Mouse (Mus musculus) thymus, postnatal 36 days (tissue): Measurements from ENCODE around the gene Hoxb1.

Source experiments
- DNase-seq, 2 experiments: peaks; one replicate each; pipeline ENCODE4 v3.0.0; 2022; ENCODE audit warnings: mixed read lengths in 2 of 2

Gene Hoxb1

GRCm38 (mm10) chr11:96351312-96351711 lies 14.2 kb upstream of the Hoxb1 start:
- no peak for DNase-seq

GRCm38 (mm10) chr11:96351831-96352230 lies 13.7 kb upstream of the Hoxb1 start:
- DNase-seq: no peak

GRCm38 (mm10) chr11:96352691-96353521 lies 12.6 kb upstream of the Hoxb1 start:
- peak in 1 of 2 experiments; percentile 6 for DNase-seq

- DNase-seq: no peak
Measured at GRCm38 (mm10) chr11:96353522-96353841, 12.1 kb upstream of the Hoxb1 start.

- no peak for DNase-seq
Measured at GRCm38 (mm10) chr11:96353939-96354338, 11.6 kb upstream of the Hoxb1 start.

GRCm38 (mm10) chr11:96354376-96354775 lies 11.2 kb upstream of the Hoxb1 start:
- no peak for DNase-seq

GRCm38 (mm10) chr11:96354801-96355311 lies 10.7 kb upstream of the Hoxb1 start:
- DNase-seq: no peak

- DNase-seq: no peak
Measured at GRCm38 (mm10) chr11:96363807-96364206, 1.7 kb upstream of the Hoxb1 start.

GRCm38 (mm10) chr11:96366092-96367041 lies 815 bp downstream of the Hoxb1 start:
- DNase-seq: no peak

- no peak for DNase-seq
Measured at GRCm38 (mm10) chr11:96367141-96367540, 1.6 kb downstream of the Hoxb1 start.

- no peak for DNase-seq
Measured at GRCm38 (mm10) chr11:96368686-96369085, 3.1 kb downstream of the Hoxb1 start.

GRCm38 (mm10) chr11:96369140-96369539 lies 3.6 kb downstream of the Hoxb1 start:
- no peak for DNase-seq

- DNase-seq: no peak
Measured at GRCm38 (mm10) chr11:96371726-96372125, 6.2 kb downstream of the Hoxb1 start.

- no peak for DNase-seq
Measured at GRCm38 (mm10) chr11:96372519-96372918, 7.0 kb downstream of the Hoxb1 start.

GRCm38 (mm10) chr11:96374810-96375209 lies 9.3 kb downstream of the Hoxb1 start:
- DNase-seq: no peak

- no peak for DNase-seq
Measured at GRCm38 (mm10) chr11:96383381-96383780, 17.8 kb downstream of the Hoxb1 start.

- DNase-seq: no peak
Measured at GRCm38 (mm10) chr11:96387635-96388034, 22.1 kb downstream of the Hoxb1 start.

GRCm38 (mm10) chr11:96396772-96397626 lies 31.4 kb downstream of the Hoxb1 start:
- DNase-seq: no peak

- DNase-seq: no peak
Measured at GRCm38 (mm10) chr11:96397806-96398335, 32.3 kb downstream of the Hoxb1 start.

- DNase-seq: no peak
Measured at GRCm38 (mm10) chr11:96399923-96400322, 34.4 kb downstream of the Hoxb1 start.

- DNase-seq: no peak
Measured at GRCm38 (mm10) chr11:96404016-96404604, 38.6 kb downstream of the Hoxb1 start.

- DNase-seq: no peak
Measured at GRCm38 (mm10) chr11:96404831-96405230, 39.3 kb downstream of the Hoxb1 start.
